Mouse (Mus musculus) heart, adult 2 months (tissue): ENCODE data around the gene Fmo6.

ENCODE experiments used
- CTCF ChIP-seq: fragments of 200-600 bp; IDR thresholded peaks from 2 replicates; pipeline ENCODE4 v1.8.1; 2022; ENCODE audit warnings: antibody characterized with exemption, mild to moderate bottlenecking, moderate library complexity
- POLR2A ChIP-seq: fragments of 200-500 bp; IDR thresholded peaks from 2 replicates; pipeline ENCODE4 v1.6.1; 2011; ENCODE audit warnings: mild to moderate bottlenecking, low read depth, low read length, control low read depth; ENCODE audit not compliant: insufficient read depth

DNA sequence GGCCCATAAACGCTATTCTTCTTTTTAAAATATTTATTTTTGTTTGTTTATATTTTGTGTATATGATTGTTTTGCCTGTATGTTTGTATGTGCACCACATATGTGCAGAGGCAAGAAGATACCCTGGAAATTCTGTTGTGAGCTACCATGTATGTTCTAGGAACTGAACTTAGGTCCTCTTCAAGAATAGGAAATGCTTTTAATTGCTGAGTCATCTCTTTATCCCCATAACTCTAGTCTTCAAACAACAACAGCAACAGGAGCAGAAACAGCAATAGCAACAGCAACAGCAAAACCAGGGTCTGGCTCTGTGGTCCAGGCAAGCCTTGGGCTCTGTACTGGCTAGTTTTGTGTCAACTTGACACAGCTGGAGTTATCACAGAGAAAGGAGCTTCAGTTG, 12.4 kb upstream of the Fmo6 start:
- TF ChIP-seq CTCF (no peak), POLR2A (no peak)
